Mouse (Mus musculus): ENCODE results near the gene Slc26a9. TPM values are rescaled to one million over a fixed set of nuclear protein-coding genes. Genes with fewer than 3 reads are reported as not detected.

Gene Slc26a9
- polyA plus RNA-seq, 1 experiment from 2014 or later: 0.22 TPM

- no peaks in the 10 kb centered on the region for H3K9me3 ChIP-seq (replicated peaks; ENCODE audit: control insufficient read depth, low read length)
- H3K27me3 ChIP-seq (ENCODE audit: control insufficient read depth, insufficient read depth, low read length): no peaks in the 10 kb centered on the region
- no peaks in the 10 kb centered on the region for H3K36me3 ChIP-seq (replicated peaks; ENCODE audit: control insufficient read depth, insufficient read depth, low read depth, low read length)
- H3K4me2 ChIP-seq (ENCODE audit: low read depth, low read length): no peak overlapping the region
- WGBS: 87% methylated on average over 2 of the region's 2 CpGs
- no peak overlapping the region for H3K27ac ChIP-seq (replicated peaks; ENCODE audit: low read depth, low read length)
- ATAC-seq (replicated peaks; ENCODE audit: insufficient number of reproducible peaks, low FRiP score, low TSS enrichment, low read depth): no peak
- DNase-seq (ENCODE audit: low spot score): no peak
- H3K4me3 ChIP-seq (ENCODE audit: low read depth, low read length): no peak overlapping the region
- no peak overlapping the region for H3K9ac ChIP-seq (replicated peaks; ENCODE audit: low read length)
- no peaks in the 10 kb centered on the region for H3K4me1 ChIP-seq (ENCODE audit: control insufficient read depth, insufficient read depth, low read length)
These were observed 40.3 kb upstream of the Slc26a9 start for GRCm38 (mm10) chr1:131703482-131703881.

DNA sequence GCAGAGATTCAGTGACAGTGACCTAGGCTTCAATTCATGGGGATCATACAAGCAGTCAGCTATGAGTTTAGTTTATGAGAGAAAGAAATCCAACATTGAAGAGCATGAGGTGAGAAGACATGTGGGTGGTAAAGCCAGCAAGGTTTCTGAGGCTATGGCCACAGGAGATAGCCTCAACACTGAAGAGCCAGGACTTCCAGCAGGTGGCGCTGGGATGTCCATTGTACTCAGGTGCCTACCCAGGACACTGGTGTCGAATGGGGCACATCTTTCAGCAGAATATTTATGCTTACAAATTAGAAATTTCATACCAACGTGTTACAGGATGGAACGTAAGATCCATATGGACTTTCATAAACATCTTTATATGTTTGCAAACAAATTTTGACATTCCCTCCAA, 35.5 kb upstream of the Slc26a9 start:
- no peak overlapping the region for H3K4me2 ChIP-seq (ENCODE audit: low read depth, low read length)
- H3K4me1 ChIP-seq (ENCODE audit: control insufficient read depth, insufficient read depth, low read length): no peaks in the 10 kb centered on the region
- DNase-seq (ENCODE audit: low spot score): peak; percentile 64

DNA sequence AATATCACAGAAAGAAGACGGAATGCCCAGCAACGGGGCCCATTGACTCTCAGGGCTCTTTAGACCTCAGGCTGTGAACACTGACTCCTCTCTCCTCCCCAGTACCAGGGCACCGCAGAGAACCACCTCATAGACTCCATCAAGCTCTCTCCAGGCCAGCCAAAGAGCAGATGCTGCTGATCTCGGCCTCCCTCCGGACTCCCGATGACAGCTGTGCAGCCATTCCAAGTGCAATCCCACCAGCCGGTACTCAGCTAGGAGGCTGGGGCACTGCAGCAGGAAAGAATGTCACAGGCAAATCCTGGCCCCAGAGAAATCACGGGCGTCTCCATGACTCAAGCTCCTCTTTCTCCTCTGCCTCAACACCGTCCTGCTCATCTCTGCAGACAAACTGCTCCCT, 32.3 kb upstream of the Slc26a9 start:
- ATAC-seq (replicated peaks; ENCODE audit: insufficient number of reproducible peaks, low FRiP score, low TSS enrichment, low read depth): no peak
- Histone ChIP-seq H3K4me3 (ENCODE audit: low read depth, low read length) (no peak overlapping the region), H3K27me3 (ENCODE audit: control insufficient read depth, insufficient read depth, low read length) (no peaks in the 10 kb centered on the region), H3K9me3 (replicated peaks; ENCODE audit: control insufficient read depth, low read length) (no peaks in the 10 kb centered on the region), H3K4me2 (ENCODE audit: low read depth, low read length) (no peak overlapping the region), H3K4me1 (ENCODE audit: control insufficient read depth, insufficient read depth, low read length) (no peaks in the 10 kb centered on the region), H3K27ac (replicated peaks; ENCODE audit: low read depth, low read length) (no peak overlapping the region), H3K9ac (replicated peaks; ENCODE audit: low read length) (no peak overlapping the region), H3K36me3 (replicated peaks; ENCODE audit: control insufficient read depth, insufficient read depth, low read depth, low read length) (no peaks in the 10 kb centered on the region)
- WGBS: 73% methylated on average over 10 of the region's 10 CpGs
- no peak for DNase-seq (ENCODE audit: low spot score)

More for the DNA sequence above, 35.5 kb upstream of the Slc26a9 start:
- no peak overlapping the region for H3K4me3 ChIP-seq (ENCODE audit: low read depth, low read length)
- WGBS: 28% methylated on average over 4 of the region's 4 CpGs
- H3K36me3 ChIP-seq (replicated peaks; ENCODE audit: control insufficient read depth, insufficient read depth, low read depth, low read length): no peaks in the 10 kb centered on the region
- no peak overlapping the region for H3K9ac ChIP-seq (replicated peaks; ENCODE audit: low read length)
- no peak overlapping the region for H3K27ac ChIP-seq (replicated peaks; ENCODE audit: low read depth, low read length)
- no peaks in the 10 kb centered on the region for H3K9me3 ChIP-seq (replicated peaks; ENCODE audit: control insufficient read depth, low read length)
- no peaks in the 10 kb centered on the region for H3K27me3 ChIP-seq (ENCODE audit: control insufficient read depth, insufficient read depth, low read length)
- ATAC-seq (replicated peaks; ENCODE audit: insufficient number of reproducible peaks, low FRiP score, low TSS enrichment, low read depth): no peak

DNA sequence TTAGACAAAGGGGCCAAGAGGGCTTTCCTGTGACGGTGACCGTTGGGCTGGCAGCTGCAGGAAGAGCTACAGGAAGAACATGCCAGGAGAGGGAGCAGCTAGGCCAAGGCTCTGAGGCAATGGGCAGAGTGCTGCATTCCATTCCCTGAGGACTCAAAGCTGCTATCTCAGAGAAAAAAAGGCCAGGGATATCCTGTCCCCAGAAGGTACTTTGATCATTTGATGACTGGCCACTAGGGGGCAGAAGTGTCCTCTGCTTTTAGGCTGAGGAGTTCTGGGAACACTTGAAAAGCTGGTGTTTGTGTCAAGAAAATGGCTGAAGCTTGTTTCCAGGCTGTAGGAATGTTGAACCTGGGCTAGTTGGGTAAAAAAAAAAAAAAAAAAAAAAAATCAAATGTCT, 31.4 kb upstream of the Slc26a9 start:
- no peak for ATAC-seq (replicated peaks; ENCODE audit: insufficient number of reproducible peaks, low FRiP score, low TSS enrichment, low read depth)
- Histone ChIP-seq H3K27me3 (ENCODE audit: control insufficient read depth, insufficient read depth, low read length) (no peaks in the 10 kb centered on the region), H3K27ac (replicated peaks; ENCODE audit: low read depth, low read length) (no peak overlapping the region), H3K9ac (replicated peaks; ENCODE audit: low read length) (no peak overlapping the region), H3K4me1 (ENCODE audit: control insufficient read depth, insufficient read depth, low read length) (no peaks in the 10 kb centered on the region), H3K36me3 (replicated peaks; ENCODE audit: control insufficient read depth, insufficient read depth, low read depth, low read length) (no peaks in the 10 kb centered on the region), H3K4me2 (ENCODE audit: low read depth, low read length) (no peak overlapping the region), H3K9me3 (replicated peaks; ENCODE audit: control insufficient read depth, low read length) (no peaks in the 10 kb centered on the region), H3K4me3 (ENCODE audit: low read depth, low read length) (no peak overlapping the region)
- WGBS: 37% methylated on average over 2 of the region's 2 CpGs
- peak; percentile 92 for DNase-seq (ENCODE audit: low spot score)

- Histone ChIP-seq H3K4me2 (ENCODE audit: low read depth, low read length) (no peak overlapping the region), H3K36me3 (replicated peaks; ENCODE audit: control insufficient read depth, insufficient read depth, low read depth, low read length) (no peaks in the 10 kb centered on the region), H3K4me1 (ENCODE audit: control insufficient read depth, insufficient read depth, low read length) (no peaks in the 10 kb centered on the region), H3K27ac (replicated peaks; ENCODE audit: low read depth, low read length) (no peak overlapping the region), H3K9me3 (replicated peaks; ENCODE audit: control insufficient read depth, low read length) (no peaks in the 10 kb centered on the region), H3K27me3 (ENCODE audit: control insufficient read depth, insufficient read depth, low read length) (no peaks in the 10 kb centered on the region), H3K9ac (replicated peaks; ENCODE audit: low read length) (no peak overlapping the region), H3K4me3 (ENCODE audit: low read depth, low read length) (no peak overlapping the region)
- 60% methylated on average over 20 of the region's 20 CpGs for WGBS
- ATAC-seq (replicated peaks; ENCODE audit: insufficient number of reproducible peaks, low FRiP score, low TSS enrichment, low read depth) (no peak), DNase-seq (ENCODE audit: low spot score) (no peak)
These were observed 29.2 kb upstream of the Slc26a9 start for GRCm38 (mm10) chr1:131714388-131715337.

DNA sequence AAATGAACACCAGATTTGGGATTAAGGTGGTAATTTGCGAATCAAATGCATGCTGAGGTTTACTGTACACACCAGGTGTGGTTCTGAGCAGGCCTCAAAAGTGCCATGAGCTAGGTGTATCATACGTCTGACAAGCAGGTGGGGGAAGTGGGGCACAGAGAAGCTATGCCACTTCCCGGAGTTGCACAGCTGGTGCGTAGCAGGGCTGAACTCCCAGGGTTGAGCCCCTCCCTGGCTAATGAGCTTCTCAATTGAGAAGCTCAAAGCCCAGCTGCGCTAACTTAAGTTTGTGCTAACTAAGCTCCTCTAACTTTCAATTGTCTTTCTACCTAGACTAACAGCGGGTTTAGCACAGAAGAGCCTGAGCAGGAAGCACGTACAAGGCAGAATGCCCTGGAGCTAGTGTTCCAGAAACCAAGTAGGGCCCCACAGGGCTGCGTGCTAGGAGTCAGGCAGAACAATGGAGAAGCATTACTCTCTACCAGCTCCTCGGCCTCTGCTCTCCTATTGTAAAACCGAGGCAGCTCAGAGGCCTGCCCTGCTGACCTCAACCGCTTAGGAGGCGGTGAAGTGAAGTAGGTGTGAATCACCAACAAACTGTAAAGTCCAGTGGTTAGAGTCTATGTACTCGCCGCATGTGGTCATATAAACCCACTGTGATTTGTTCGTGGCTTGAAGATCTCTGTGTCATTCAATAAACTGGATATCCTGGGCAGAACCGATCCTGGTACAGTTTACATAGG, 24.7 kb upstream of the Slc26a9 start:
- ATAC-seq (replicated peaks; ENCODE audit: insufficient number of reproducible peaks, low FRiP score, low TSS enrichment, low read depth) (no peak), DNase-seq (ENCODE audit: low spot score) (no peak)
- Histone ChIP-seq H3K9me3 (replicated peaks; ENCODE audit: control insufficient read depth, low read length) (no peaks in the 10 kb centered on the region), H3K27me3 (ENCODE audit: control insufficient read depth, insufficient read depth, low read length) (no peaks in the 10 kb centered on the region), H3K4me1 (ENCODE audit: control insufficient read depth, insufficient read depth, low read length) (no peaks in the 10 kb centered on the region), H3K36me3 (replicated peaks; ENCODE audit: control insufficient read depth, insufficient read depth, low read depth, low read length) (no peaks in the 10 kb centered on the region), H3K9ac (replicated peaks; ENCODE audit: low read length) (no peak overlapping the region), H3K4me2 (ENCODE audit: low read depth, low read length) (no peak overlapping the region), H3K27ac (replicated peaks; ENCODE audit: low read depth, low read length) (no peak overlapping the region), H3K4me3 (ENCODE audit: low read depth, low read length) (no peak overlapping the region)
- 52% methylated on average over 16 of the region's 16 CpGs for WGBS

DNA sequence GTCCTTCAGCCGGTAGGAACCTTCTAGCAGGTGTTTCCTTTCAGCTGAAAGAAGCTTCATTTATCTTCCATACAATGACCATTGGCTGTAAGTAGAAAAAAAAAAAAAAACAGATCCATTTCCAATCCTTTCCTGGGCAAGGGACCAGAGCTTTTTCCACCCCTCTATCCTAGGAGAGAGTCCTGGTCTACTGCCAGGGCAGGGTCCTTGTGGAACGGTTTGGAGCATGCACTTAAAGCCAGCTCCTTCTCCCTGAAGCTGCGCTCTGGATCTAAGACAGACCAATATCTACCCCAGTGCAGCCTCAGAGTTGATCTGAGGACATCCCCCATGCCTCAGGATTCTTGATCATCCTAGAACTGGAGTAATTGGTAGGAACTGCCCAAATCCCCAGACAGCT, 21.8 kb upstream of the Slc26a9 start:
- DNase-seq (ENCODE audit: low spot score) (no peak), ATAC-seq (replicated peaks; ENCODE audit: insufficient number of reproducible peaks, low FRiP score, low TSS enrichment, low read depth) (no peak)
- Histone ChIP-seq H3K36me3 (replicated peaks; ENCODE audit: control insufficient read depth, insufficient read depth, low read depth, low read length) (no peaks in the 10 kb centered on the region), H3K4me1 (ENCODE audit: control insufficient read depth, insufficient read depth, low read length) (no peaks in the 10 kb centered on the region), H3K9ac (replicated peaks; ENCODE audit: low read length) (no peak overlapping the region), H3K9me3 (replicated peaks; ENCODE audit: control insufficient read depth, low read length) (no peaks in the 10 kb centered on the region), H3K27me3 (ENCODE audit: control insufficient read depth, insufficient read depth, low read length) (no peaks in the 10 kb centered on the region), H3K4me3 (ENCODE audit: low read depth, low read length) (no peak overlapping the region), H3K4me2 (ENCODE audit: low read depth, low read length) (no peak overlapping the region), H3K27ac (replicated peaks; ENCODE audit: low read depth, low read length) (no peak overlapping the region)
- WGBS: 85% methylated on average over 3 of the region's 3 CpGs

- H3K27me3 ChIP-seq (ENCODE audit: control insufficient read depth, insufficient read depth, low read length): no peaks in the 10 kb centered on the region
- H3K27ac ChIP-seq (replicated peaks; ENCODE audit: low read depth, low read length): no peak overlapping the region
- no peak overlapping the region for H3K4me3 ChIP-seq (ENCODE audit: low read depth, low read length)
- H3K9ac ChIP-seq (replicated peaks; ENCODE audit: low read length): no peak overlapping the region
- no peaks in the 10 kb centered on the region for H3K36me3 ChIP-seq (replicated peaks; ENCODE audit: control insufficient read depth, insufficient read depth, low read depth, low read length)
- no peaks in the 10 kb centered on the region for H3K4me1 ChIP-seq (ENCODE audit: control insufficient read depth, insufficient read depth, low read length)
- WGBS: 67% methylated on average over 4 of the region's 4 CpGs
- no peaks in the 10 kb centered on the region for H3K9me3 ChIP-seq (replicated peaks; ENCODE audit: control insufficient read depth, low read length)
- H3K4me2 ChIP-seq (ENCODE audit: low read depth, low read length): no peak overlapping the region
- ATAC-seq (replicated peaks; ENCODE audit: insufficient number of reproducible peaks, low FRiP score, low TSS enrichment, low read depth) (no peak), DNase-seq (ENCODE audit: low spot score) (no peak)
These were observed 20.3 kb upstream of the Slc26a9 start for GRCm38 (mm10) chr1:131723549-131723948.
